Mouse (Mus musculus): ENCODE results near the gene Zfp473. TPM values are rescaled to one million over a fixed set of nuclear protein-coding genes. Genes with fewer than 3 reads are reported as not detected.

The Zfp473 gene
- polyA plus RNA-seq, 1 experiment from 2014 or later = 3.6 TPM

- DNase-seq (ENCODE audit: low spot score) = no peak
- H3K36me3 ChIP-seq = no peaks in the 10 kb centered on the region
- WGBS = 89% methylated on average over 5 of the region's 5 CpGs
These were observed 43.6 kb downstream of the Zfp473 start for GRCm38 (mm10) chr7:44707169-44707675.

GRCm38 (mm10) chr7:44706322-44706721 lies 44.5 kb downstream of the Zfp473 start:
- Histone ChIP-seq H3K27ac (no peak overlapping the region), H3K36me3 (no peaks in the 10 kb centered on the region), H3K4me3 (no peak overlapping the region), H3K27me3 (ENCODE audit: insufficient read depth, poor library complexity, severe bottlenecking) (no peaks in the 10 kb centered on the region), H3K9me3 (peaks cover 13% of the 10 kb centered on the region; the same call in 1 of the 2 replicates), H3K4me1 (replicated peaks) (peaks cover 10% of the 10 kb centered on the region)
- DNase-seq (ENCODE audit: low spot score) = no peak

More at GRCm38 (mm10) chr7:44707169-44707675, 43.6 kb downstream of the Zfp473 start:
- H3K27ac ChIP-seq = no peak overlapping the region
- no peaks in the 10 kb centered on the region for H3K27me3 ChIP-seq (ENCODE audit: insufficient read depth, poor library complexity, severe bottlenecking)
- H3K4me1 ChIP-seq (replicated peaks) = peaks cover 1% of the 10 kb centered on the region
- no peak overlapping the region for H3K4me3 ChIP-seq
- peaks cover 13% of the 10 kb centered on the region; the same call in 1 of the 2 replicates for H3K9me3 ChIP-seq

GRCm38 (mm10) chr7:44705086-44705485 lies 45.8 kb downstream of the Zfp473 start:
- 89% methylated on average over 4 of the region's 4 CpGs for WGBS
- no peak for DNase-seq (ENCODE audit: low spot score)

GRCm38 (mm10) chr7:44704363-44704762 lies 46.5 kb downstream of the Zfp473 start:
- no peaks in the 10 kb centered on the region for H3K36me3 ChIP-seq
- WGBS = 57% methylated on average over 3 of the region's 3 CpGs
- H3K27me3 ChIP-seq (ENCODE audit: insufficient read depth, poor library complexity, severe bottlenecking) = no peaks in the 10 kb centered on the region
- DNase-seq (ENCODE audit: low spot score) = peak; percentile 24
- H3K27ac ChIP-seq = no peak overlapping the region
- no peak overlapping the region for H3K4me3 ChIP-seq
- peaks cover 10% of the 10 kb centered on the region for H3K4me1 ChIP-seq (replicated peaks)
- peaks cover 10% of the 10 kb centered on the region; the same call in 1 of the 2 replicates for H3K9me3 ChIP-seq

More at GRCm38 (mm10) chr7:44705086-44705485, 45.8 kb downstream of the Zfp473 start:
- Histone ChIP-seq H3K27ac (no peak overlapping the region), H3K36me3 (no peaks in the 10 kb centered on the region), H3K4me3 (no peak overlapping the region), H3K9me3 (peaks cover 13% of the 10 kb centered on the region; the same call in 1 of the 2 replicates), H3K27me3 (ENCODE audit: insufficient read depth, poor library complexity, severe bottlenecking) (no peaks in the 10 kb centered on the region), H3K4me1 (replicated peaks) (peaks cover 10% of the 10 kb centered on the region)

- no peaks in the 10 kb centered on the region for H3K36me3 ChIP-seq
- H3K27ac ChIP-seq = no peak overlapping the region
- DNase-seq (ENCODE audit: low spot score) = no peak
- no peaks in the 10 kb centered on the region for H3K27me3 ChIP-seq (ENCODE audit: insufficient read depth, poor library complexity, severe bottlenecking)
- H3K9me3 ChIP-seq = peaks cover 8% of the 10 kb centered on the region; the same call in 1 of the 2 replicates
- no peak overlapping the region for H3K4me3 ChIP-seq
- H3K4me1 ChIP-seq (replicated peaks) = peaks cover 10% of the 10 kb centered on the region
- 80% methylated on average over 8 of the region's 8 CpGs for WGBS
These were observed 47.9 kb downstream of the Zfp473 start for GRCm38 (mm10) chr7:44702985-44703384.

- no peak overlapping the region for H3K4me3 ChIP-seq
- no peaks in the 10 kb centered on the region for H3K36me3 ChIP-seq
- H3K27ac ChIP-seq = peak overlapping the region; percentile 35; the same call in 1 of the 2 replicates
- H3K27me3 ChIP-seq (ENCODE audit: insufficient read depth, poor library complexity, severe bottlenecking) = peaks cover 4% of the 10 kb centered on the region; the same call in 1 of the 2 replicates
- H3K4me1 ChIP-seq (replicated peaks) = peaks cover 20% of the 10 kb centered on the region
- DNase-seq (ENCODE audit: low spot score) = peak; percentile 47
- 7% methylated on average over 6 of the region's 6 CpGs for WGBS
- peaks cover 8% of the 10 kb centered on the region; the same call in 1 of the 2 replicates for H3K9me3 ChIP-seq
These were observed 48.9 kb downstream of the Zfp473 start for GRCm38 (mm10) chr7:44701921-44702320.

- no peak for DNase-seq (ENCODE audit: low spot score)
- Histone ChIP-seq H3K27ac (no peak overlapping the region), H3K36me3 (no peaks in the 10 kb centered on the region), H3K4me3 (no peak overlapping the region), H3K27me3 (ENCODE audit: insufficient read depth, poor library complexity, severe bottlenecking) (peaks cover 10% of the 10 kb centered on the region; the same call in 1 of the 2 replicates), H3K9me3 (no peaks in the 10 kb centered on the region), H3K4me1 (replicated peaks) (peaks cover 21% of the 10 kb centered on the region)
- 69% methylated on average over 7 of the region's 7 CpGs for WGBS
These were observed 52.9 kb downstream of the Zfp473 start for GRCm38 (mm10) chr7:44697980-44698379.

GRCm38 (mm10) chr7:44697191-44697710 lies 53.6 kb downstream of the Zfp473 start:
- H3K4me3 ChIP-seq = no peak overlapping the region

GRCm38 (mm10) chr7:44695223-44695622 lies 55.6 kb downstream of the Zfp473 start:
- DNase-seq (ENCODE audit: low spot score) = no peak
- Histone ChIP-seq H3K27me3 (ENCODE audit: insufficient read depth, poor library complexity, severe bottlenecking) (peaks cover 10% of the 10 kb centered on the region; the same call in 1 of the 2 replicates), H3K36me3 (no peaks in the 10 kb centered on the region), H3K9me3 (no peaks in the 10 kb centered on the region), H3K4me1 (replicated peaks) (peaks cover 12% of the 10 kb centered on the region), H3K27ac (no peak overlapping the region), H3K4me3 (no peak overlapping the region)
- WGBS = 85% methylated on average over 4 of the region's 4 CpGs

More at GRCm38 (mm10) chr7:44697191-44697710, 53.6 kb downstream of the Zfp473 start:
- WGBS = 18% methylated on average over 20 of the region's 20 CpGs
- Histone ChIP-seq H3K36me3 (no peaks in the 10 kb centered on the region), H3K9me3 (no peaks in the 10 kb centered on the region), H3K27ac (peak overlapping the region; percentile 19; the same call in 1 of the 2 replicates), H3K4me1 (replicated peaks) (peaks cover 20% of the 10 kb centered on the region), H3K27me3 (ENCODE audit: insufficient read depth, poor library complexity, severe bottlenecking) (peaks cover 10% of the 10 kb centered on the region; the same call in 1 of the 2 replicates)
- peak; percentile 18 for DNase-seq (ENCODE audit: low spot score)

- H3K27ac ChIP-seq = no peak overlapping the region
- no peak overlapping the region for H3K4me3 ChIP-seq
- no peaks in the 10 kb centered on the region for H3K9me3 ChIP-seq
- DNase-seq (ENCODE audit: low spot score) = no peak
- peaks cover 10% of the 10 kb centered on the region; the same call in 1 of the 2 replicates for H3K27me3 ChIP-seq (ENCODE audit: insufficient read depth, poor library complexity, severe bottlenecking)
- no peaks in the 10 kb centered on the region for H3K36me3 ChIP-seq
- WGBS = 76% methylated on average over 10 of the region's 10 CpGs
- peaks cover 12% of the 10 kb centered on the region for H3K4me1 ChIP-seq (replicated peaks)
These were observed 57.2 kb downstream of the Zfp473 start for GRCm38 (mm10) chr7:44693427-44694175.

- H3K36me3 ChIP-seq = no peaks in the 10 kb centered on the region
- H3K4me3 ChIP-seq = no peak overlapping the region
- 95% methylated on average over 7 of the region's 7 CpGs for WGBS
- peaks cover 5% of the 10 kb centered on the region; the same call in 1 of the 2 replicates for H3K4me1 ChIP-seq (replicated peaks)
- DNase-seq (ENCODE audit: low spot score) = no peak
- no peaks in the 10 kb centered on the region for H3K9me3 ChIP-seq
- H3K27me3 ChIP-seq (ENCODE audit: insufficient read depth, poor library complexity, severe bottlenecking) = no peaks in the 10 kb centered on the region
- no peak overlapping the region for H3K27ac ChIP-seq
These were observed 61.5 kb downstream of the Zfp473 start for GRCm38 (mm10) chr7:44689331-44689730.

- H3K4me1 ChIP-seq (replicated peaks) = peaks cover 5% of the 10 kb centered on the region; the same call in 1 of the 2 replicates
- no peak overlapping the region for H3K4me3 ChIP-seq
- H3K27me3 ChIP-seq (ENCODE audit: insufficient read depth, poor library complexity, severe bottlenecking) = no peaks in the 10 kb centered on the region
- no peak overlapping the region for H3K27ac ChIP-seq
- no peak for DNase-seq (ENCODE audit: low spot score)
- no peaks in the 10 kb centered on the region for H3K36me3 ChIP-seq
- 68% methylated on average over 3 of the region's 3 CpGs for WGBS
- no peaks in the 10 kb centered on the region for H3K9me3 ChIP-seq
These were observed 62.0 kb downstream of the Zfp473 start for GRCm38 (mm10) chr7:44688890-44689289.

All from hindbrain, embryonic 10.5 days (tissue).